Mouse (Mus musculus) small intestine, adult 2 months (tissue): ENCODE results near the gene Dock2.

Experiments used
- CTCF ChIP-seq: fragments of 200-500 bp; IDR thresholded peaks from 2 replicates; pipeline ENCODE4 v1.5.1; 2012; ENCODE audit warnings: low read depth, mild to moderate bottlenecking, control low read depth, inconsistent platforms, low read length, moderate library complexity, mixed read lengths; ENCODE audit not compliant: insufficient replicate concordance, insufficient read length; ENCODE audit errors: extremely low read depth
- POLR2A ChIP-seq: fragments of 200-500 bp; IDR thresholded peaks from 2 replicates; pipeline ENCODE4 v1.6.1; 2012; ENCODE audit warnings: low read depth, mild to moderate bottlenecking, control low read depth, inconsistent platforms, low read length, moderate library complexity

DNA sequence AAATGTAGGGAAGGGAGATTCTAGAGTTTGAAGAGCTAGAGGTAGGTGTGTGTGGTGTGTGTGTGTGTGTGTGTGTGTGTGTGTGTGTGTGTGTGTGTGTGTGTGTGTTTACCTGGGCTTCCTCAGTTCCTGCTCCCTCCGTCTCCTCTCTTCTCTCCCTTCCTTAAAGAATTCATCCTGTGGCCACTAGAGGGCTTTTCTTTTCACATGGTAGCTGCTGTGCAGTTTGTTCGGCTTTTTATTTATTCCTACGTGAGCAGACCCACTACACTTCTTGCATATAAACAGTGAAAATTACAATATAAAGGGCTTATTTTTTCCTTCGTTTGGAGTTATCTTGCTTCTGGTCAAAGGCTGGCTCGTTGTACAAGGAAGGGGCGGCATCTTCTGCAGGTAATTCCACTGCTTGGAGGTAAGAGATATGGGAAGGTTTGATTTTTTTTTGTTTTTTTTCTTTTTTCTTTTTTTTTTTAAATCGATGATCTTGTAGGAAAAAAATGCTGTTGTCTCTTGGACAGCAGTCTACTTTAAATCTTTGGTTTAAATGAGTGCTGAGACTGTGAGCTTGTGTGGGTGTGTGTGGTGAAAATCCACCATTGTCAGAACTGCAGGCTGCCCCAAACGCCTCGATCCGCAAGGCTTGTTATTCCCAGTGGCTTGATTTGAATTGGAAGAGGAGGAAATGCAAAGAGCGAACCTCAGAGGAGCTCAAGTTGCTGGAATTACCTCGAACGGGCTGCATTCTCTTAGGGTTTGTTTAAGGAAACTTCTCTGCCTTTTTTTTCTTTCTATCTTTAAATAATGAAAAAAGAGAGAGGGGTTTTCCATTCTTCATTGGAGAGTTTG is 468.9 kb downstream of the Dock2 start, which contains the start of gene Fam196b:
- TF ChIP-seq CTCF = no peak
- no peak for TF ChIP-seq POLR2A
